Mouse (Mus musculus): ENCODE measurements around the gene Rgs19.
A peak's percentile ranks its signal among the peaks of the same experiment; 100 is the strongest.

DNA sequence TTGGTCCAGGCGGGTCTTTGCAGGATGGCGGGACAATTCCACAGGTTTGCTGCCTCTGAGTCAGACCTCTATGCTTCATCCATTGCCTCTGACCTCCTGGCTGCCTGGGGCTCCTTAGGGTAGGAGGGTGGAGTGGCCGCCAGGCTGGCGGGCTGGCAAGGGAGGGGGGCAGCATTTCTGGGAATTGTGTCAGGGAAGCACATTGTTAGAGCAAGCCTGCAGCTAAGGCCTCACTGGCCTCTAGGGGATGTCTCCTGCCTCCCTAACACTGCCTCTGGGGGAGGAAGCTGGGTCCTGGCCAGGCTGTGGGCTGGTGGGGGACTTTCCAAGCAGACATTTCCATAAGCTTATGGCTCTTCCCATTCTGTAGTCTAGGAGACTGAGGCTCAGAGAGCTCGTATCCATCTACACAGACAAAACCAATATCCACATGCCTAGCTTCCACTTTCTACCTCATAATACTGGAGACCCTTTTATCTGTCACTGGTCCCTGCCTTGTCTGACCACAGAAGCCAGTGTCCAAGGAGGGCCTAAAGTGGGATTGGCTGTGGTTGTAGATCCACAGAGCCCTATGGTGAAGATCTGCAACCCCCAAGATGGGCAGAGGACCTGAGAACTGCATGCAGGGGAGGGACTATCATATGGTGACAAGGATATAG lies 16.6 kb downstream of the Rgs19 start:
- TF ChIP-seq CTCF (IDR thresholded peaks at IDR 0.05; ENCODE audit: low read depth, low read length) (peak; percentile 24; the same call in 1 of the 2 replicates), POLR2A (IDR thresholded peaks at IDR 0.05; ENCODE audit: extremely low read depth, insufficient read depth, low read length) (no peak)

Data from liver, adult 2 months (tissue).